Mouse (Mus musculus): ENCODE results near the gene Sstr3. TPM values are rescaled to one million over a fixed set of nuclear protein-coding genes. Genes with fewer than 3 reads are reported as not detected.

The Sstr3 gene
- polyA plus RNA-seq, 1 experiment from 2014 or later, result not detected

DNA sequence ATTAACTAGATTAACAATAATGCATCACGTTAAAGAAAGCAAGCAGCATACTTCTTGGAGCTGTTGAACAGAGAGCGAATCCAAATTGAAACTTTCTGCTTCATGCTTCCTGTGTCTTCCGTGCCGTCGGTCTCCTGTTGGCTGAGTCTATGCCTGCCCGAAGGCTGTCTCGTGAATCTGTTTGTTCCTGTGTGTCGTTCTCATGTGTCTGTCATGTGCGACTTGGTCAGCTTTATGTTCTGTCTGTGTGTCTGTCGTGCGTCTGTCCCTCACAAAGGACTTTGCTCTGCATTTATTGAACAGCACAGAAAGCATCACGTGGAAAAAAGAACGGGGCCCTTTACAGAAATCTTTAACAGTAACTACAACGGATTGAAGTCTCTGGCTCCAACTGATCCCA is 31.5 kb downstream of the Sstr3 start:
- peak; percentile 34 for DNase-seq
- Histone ChIP-seq H3K36me3 (replicated peaks; ENCODE audit: insufficient read depth, low read length) (no peaks in the 10 kb centered on the region), H3K9ac (replicated peaks) (no peak overlapping the region), H3K27me3 (ENCODE audit: insufficient read depth, low read length) (no peaks in the 10 kb centered on the region), H3K9me3 (ENCODE audit: low read length) (no peaks in the 10 kb centered on the region), H3K27ac (ENCODE audit: low read depth) (peak overlapping the region; percentile 30), H3K4me2 (ENCODE audit: low read depth, low read length) (no peak overlapping the region), H3K4me3 (ENCODE audit: low read depth, low read length) (no peak overlapping the region), H3K4me1 (ENCODE audit: insufficient read depth) (peaks cover 24% of the 10 kb centered on the region)
- 65% methylated on average over 14 of the region's 14 CpGs for WGBS (ENCODE audit: insufficient replicate concordance)
- ATAC-seq, result peak; percentile 74
- TF ChIP-seq CTCF (IDR thresholded peaks at IDR 0.05; ENCODE audit: low read depth) (no peak), EP300 (IDR thresholded peaks at IDR 0.05; ENCODE audit: low read depth) (no peak)

DNA sequence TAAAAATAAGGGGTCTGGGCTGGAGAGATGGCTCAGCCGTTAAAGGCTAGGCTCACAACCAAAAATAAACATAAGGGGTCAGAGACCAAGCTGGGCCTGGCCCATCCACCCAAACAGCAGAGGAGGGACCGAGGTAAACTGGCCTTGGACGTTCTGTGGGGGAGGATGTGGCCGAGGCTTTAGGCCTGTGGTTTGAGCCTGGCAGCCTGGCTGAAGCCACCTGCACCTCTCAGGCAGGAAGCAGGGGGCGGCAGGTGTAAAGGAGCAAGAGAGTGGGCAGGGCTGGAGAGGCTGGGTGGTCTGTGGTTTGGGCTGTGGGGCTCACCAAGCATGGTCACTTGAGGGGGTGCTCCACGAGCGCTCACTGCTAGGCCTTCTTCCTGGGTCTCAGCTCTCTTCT is 32.5 kb downstream of the Sstr3 start:
- Histone ChIP-seq H3K9me3 (ENCODE audit: low read length) (no peaks in the 10 kb centered on the region), H3K4me2 (ENCODE audit: low read depth, low read length) (no peak overlapping the region), H3K4me1 (ENCODE audit: insufficient read depth) (peaks cover 24% of the 10 kb centered on the region), H3K9ac (replicated peaks) (no peak overlapping the region), H3K27me3 (ENCODE audit: insufficient read depth, low read length) (no peaks in the 10 kb centered on the region), H3K27ac (ENCODE audit: low read depth) (peak overlapping the region; percentile 30), H3K36me3 (replicated peaks; ENCODE audit: insufficient read depth, low read length) (no peaks in the 10 kb centered on the region), H3K4me3 (ENCODE audit: low read depth, low read length) (no peak overlapping the region)
- no peak for TF ChIP-seq CTCF (IDR thresholded peaks at IDR 0.05; ENCODE audit: low read depth)
- ATAC-seq (no peak), DNase-seq (no peak)
- 47% methylated on average over 7 of the region's 7 CpGs for WGBS (ENCODE audit: insufficient replicate concordance)

DNA sequence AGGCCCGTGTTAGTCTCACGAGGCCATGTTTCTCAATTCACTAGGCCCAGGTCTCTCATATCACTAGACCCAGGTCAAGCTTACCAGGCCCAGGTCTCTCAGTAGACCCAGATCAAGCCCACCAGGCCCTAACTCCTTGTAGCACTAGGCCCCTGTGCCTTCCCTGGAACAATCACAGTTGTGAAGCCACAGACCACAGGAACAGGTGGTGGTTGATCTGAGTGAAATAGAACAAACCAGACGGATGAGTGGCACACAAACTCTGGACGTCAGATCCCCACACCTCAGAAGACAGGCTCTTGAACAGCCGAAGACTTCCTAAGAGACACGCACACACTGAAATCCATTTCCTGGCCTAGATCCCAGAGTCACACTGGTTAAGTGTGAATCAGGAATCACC is 33.7 kb downstream of the Sstr3 start:
- DNase-seq, result no peak
- Histone ChIP-seq H3K4me2 (ENCODE audit: low read depth, low read length) (no peak overlapping the region), H3K27ac (ENCODE audit: low read depth) (peak overlapping the region; percentile 29; the same call in 1 of the 2 replicates), H3K36me3 (replicated peaks; ENCODE audit: insufficient read depth, low read length) (no peaks in the 10 kb centered on the region), H3K9me3 (ENCODE audit: low read length) (no peaks in the 10 kb centered on the region), H3K9ac (replicated peaks) (no peak overlapping the region), H3K27me3 (ENCODE audit: insufficient read depth, low read length) (no peaks in the 10 kb centered on the region), H3K4me1 (ENCODE audit: insufficient read depth) (peaks cover 24% of the 10 kb centered on the region), H3K4me3 (ENCODE audit: low read depth, low read length) (no peak overlapping the region)
- TF ChIP-seq EP300 (IDR thresholded peaks at IDR 0.05; ENCODE audit: low read depth) (no peak), CTCF (IDR thresholded peaks at IDR 0.05; ENCODE audit: low read depth) (no peak)
- 64% methylated on average over 6 of the region's 6 CpGs for WGBS (ENCODE audit: insufficient replicate concordance)
- ATAC-seq, result no peak

DNA sequence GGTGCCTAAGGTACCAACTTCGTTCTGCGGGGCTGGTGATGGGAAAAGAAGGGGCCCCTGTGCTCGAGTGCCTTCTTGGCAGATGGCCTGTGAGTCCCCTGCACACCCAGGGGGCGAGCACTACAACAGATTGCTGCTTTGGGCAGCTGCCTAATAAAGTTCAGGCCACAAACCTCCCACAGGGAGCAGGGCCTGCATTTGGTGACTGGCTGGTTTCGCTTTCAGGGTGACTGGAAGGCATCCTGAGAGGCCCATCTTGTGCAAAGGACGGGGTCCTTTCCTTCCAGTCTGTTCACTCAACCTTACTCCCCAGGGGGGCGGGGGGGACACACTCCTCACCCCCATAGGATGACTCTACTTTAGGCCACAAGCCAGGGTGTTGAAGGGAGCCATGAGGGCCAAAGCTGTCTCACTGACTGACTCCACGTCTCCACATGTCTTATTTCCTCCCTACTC is 34.3 kb downstream of the Sstr3 start:
- DNase-seq, result peak; percentile 28
- no peak overlapping the region for H3K27ac ChIP-seq (ENCODE audit: low read depth)
- WGBS (ENCODE audit: insufficient replicate concordance), result 45% methylated on average over 8 of the region's 8 CpGs
- H3K4me2 ChIP-seq (ENCODE audit: low read depth, low read length), result no peak overlapping the region
- H3K9ac ChIP-seq (replicated peaks), result no peak overlapping the region
- peaks cover 24% of the 10 kb centered on the region for H3K4me1 ChIP-seq (ENCODE audit: insufficient read depth)
- H3K4me3 ChIP-seq (ENCODE audit: low read depth, low read length), result no peak overlapping the region
- no peaks in the 10 kb centered on the region for H3K9me3 ChIP-seq (ENCODE audit: low read length)
- no peaks in the 10 kb centered on the region for H3K27me3 ChIP-seq (ENCODE audit: insufficient read depth, low read length)
- H3K36me3 ChIP-seq (replicated peaks; ENCODE audit: insufficient read depth, low read length), result no peaks in the 10 kb centered on the region
- no peak for TF ChIP-seq EP300 (IDR thresholded peaks at IDR 0.05; ENCODE audit: low read depth)
- no peak for TF ChIP-seq CTCF (IDR thresholded peaks at IDR 0.05; ENCODE audit: low read depth)
- ATAC-seq, result no peak

DNA sequence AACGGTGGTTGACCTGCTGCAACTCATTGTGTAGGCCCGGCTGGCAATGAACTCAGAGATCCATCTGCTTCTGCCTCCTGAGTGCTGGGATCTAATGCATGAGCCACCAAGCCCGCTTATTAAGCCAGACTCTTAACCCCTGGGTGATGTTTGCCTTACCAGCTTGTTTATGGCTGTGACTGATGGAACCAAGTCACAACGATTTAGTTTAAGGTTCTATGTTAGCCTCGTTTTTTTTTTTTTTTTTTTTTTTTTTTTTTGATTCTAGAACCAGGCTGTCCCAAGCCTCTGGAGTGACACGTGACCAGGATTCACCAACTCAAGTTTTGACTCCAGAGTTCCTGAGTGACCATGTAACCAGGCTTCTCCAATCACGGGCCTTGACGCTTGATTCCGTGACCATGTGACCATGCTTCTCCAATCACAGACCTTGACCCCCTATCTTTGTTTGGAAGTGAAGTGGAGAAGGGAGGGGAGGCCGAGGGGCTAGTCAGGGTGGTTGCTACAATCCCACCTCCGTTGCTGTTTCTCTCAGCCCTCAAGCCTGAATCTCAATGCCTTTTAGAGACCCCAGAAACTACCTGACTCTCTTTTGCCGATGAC is 35.1 kb downstream of the Sstr3 start:
- TF ChIP-seq EP300 (IDR thresholded peaks at IDR 0.05; ENCODE audit: low read depth) (no peak), CTCF (IDR thresholded peaks at IDR 0.05; ENCODE audit: low read depth) (no peak)
- Histone ChIP-seq H3K4me1 (ENCODE audit: insufficient read depth) (peaks cover 23% of the 10 kb centered on the region), H3K27me3 (ENCODE audit: insufficient read depth, low read length) (no peaks in the 10 kb centered on the region), H3K4me3 (ENCODE audit: low read depth, low read length) (no peak overlapping the region), H3K36me3 (replicated peaks; ENCODE audit: insufficient read depth, low read length) (no peaks in the 10 kb centered on the region), H3K27ac (ENCODE audit: low read depth) (no peak overlapping the region), H3K9me3 (ENCODE audit: low read length) (no peaks in the 10 kb centered on the region), H3K9ac (replicated peaks) (no peak overlapping the region), H3K4me2 (ENCODE audit: low read depth, low read length) (no peak overlapping the region)
- ATAC-seq (no peak), DNase-seq (no peak)
- WGBS (ENCODE audit: insufficient replicate concordance), result 58% methylated on average over 12 of the region's 12 CpGs

DNA sequence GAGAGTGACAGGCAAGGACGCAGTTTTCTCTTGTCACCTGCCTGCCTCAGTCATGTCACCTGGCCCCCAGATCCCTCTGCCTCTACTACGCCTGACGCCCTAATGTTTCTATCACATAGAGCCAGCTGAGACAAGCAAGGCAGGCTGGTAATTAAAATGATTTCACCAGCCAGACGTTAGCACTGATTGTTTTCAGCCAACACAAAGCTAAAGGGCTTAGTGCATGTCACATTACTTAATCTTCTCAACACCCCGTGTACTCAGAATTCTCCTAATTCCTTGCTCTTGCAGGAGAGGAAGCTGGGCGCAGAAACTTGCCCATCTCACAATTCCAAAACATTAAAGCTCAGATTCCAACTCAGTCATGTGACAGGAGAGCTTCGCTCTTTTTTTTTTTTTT is 36.0 kb downstream of the Sstr3 start:
- Histone ChIP-seq H3K36me3 (replicated peaks; ENCODE audit: insufficient read depth, low read length) (no peaks in the 10 kb centered on the region), H3K4me1 (ENCODE audit: insufficient read depth) (peaks cover 21% of the 10 kb centered on the region), H3K27ac (ENCODE audit: low read depth) (no peak overlapping the region), H3K4me3 (ENCODE audit: low read depth, low read length) (no peak overlapping the region), H3K4me2 (ENCODE audit: low read depth, low read length) (no peak overlapping the region), H3K9me3 (ENCODE audit: low read length) (peaks cover 3% of the 10 kb centered on the region; the same call in 1 of the 2 replicates), H3K27me3 (ENCODE audit: insufficient read depth, low read length) (no peaks in the 10 kb centered on the region), H3K9ac (replicated peaks) (no peak overlapping the region)
- ATAC-seq (no peak), DNase-seq (no peak)
- WGBS (ENCODE audit: insufficient replicate concordance), result 79% methylated on average over 7 of the region's 7 CpGs
- TF ChIP-seq CTCF (IDR thresholded peaks at IDR 0.05; ENCODE audit: low read depth), result no peak
- TF ChIP-seq EP300 (IDR thresholded peaks at IDR 0.05; ENCODE audit: low read depth), result no peak

Data from liver, postnatal 0 days (tissue).